Mouse (Mus musculus) intestine, embryonic 16.5 days (tissue): ENCODE measurements around the gene Pde10a. TPM values are rescaled to one million over a fixed set of nuclear protein-coding genes. Genes with fewer than 3 reads are reported as not detected.

Experiments used
- ATAC-seq: fragments of 200-750 bp; cut with Nextera tagmentation; 2 replicates; pipeline ENCODE4 v1.8.0; 2017; ENCODE audit warnings: moderate TSS enrichment, moderate library complexity
- H3K27ac ChIP-seq: fragments of 300-500 bp; sonication (generic); 2 replicates; pipeline ENCODE4 v1.5.1; 2014; ENCODE audit warnings: mild to moderate bottlenecking, low read length
- H3K27me3 ChIP-seq: fragments of 300-500 bp; sonication (generic); replicated peaks from 2 replicates; pipeline ENCODE4 v1.6.1; 2014; ENCODE audit warnings: low read length, control low read depth, mixed read lengths; ENCODE audit not compliant: control insufficient read depth, insufficient read depth
- H3K36me3 ChIP-seq: fragments of 300-500 bp; sonication (generic); 2 replicates; pipeline ENCODE4 v1.6.1; 2014; ENCODE audit warnings: low read length, control low read depth; ENCODE audit not compliant: control insufficient read depth, insufficient read depth
- H3K4me1 ChIP-seq: fragments of 300-500 bp; sonication (generic); 2 replicates; pipeline ENCODE4 v1.6.1; 2014; ENCODE audit warnings: low read length, control low read depth, mixed read lengths; ENCODE audit not compliant: control insufficient read depth, insufficient read depth
- H3K4me2 ChIP-seq: fragments of 300-500 bp; sonication (generic); 2 replicates; pipeline ENCODE4 v1.6.1; 2014; ENCODE audit warnings: low read depth, low read length, control low read depth
- H3K4me3 ChIP-seq: fragments of 300-500 bp; sonication (generic); 2 replicates; pipeline ENCODE4 v1.5.1; 2014; ENCODE audit warnings: mild to moderate bottlenecking, low read length
- H3K9ac ChIP-seq: fragments of 300-500 bp; sonication (generic); 2 replicates; pipeline ENCODE4 v1.6.1; 2014; ENCODE audit warnings: low read depth, low read length
- H3K9me3 ChIP-seq: fragments of 300-500 bp; sonication (generic); 2 replicates; pipeline ENCODE4 v1.6.1; 2016; ENCODE audit warnings: low read length, control low read depth; ENCODE audit not compliant: control insufficient read depth
- WGBS: fragments of 180-500 bp; shearing (Covaris S2); extraction: QIAGEN DNeasy Blood & Tissue Kit; methylation state at CpG from one replicate; pipeline ENCODE4 v1.1.7; 2014; 5-methylcytosine and 5-hydroxymethylcytosine counted together
- polyA plus RNA-seq: library from polyadenylated mRNA; unstranded; fragments of >200 nt; fragmentation: Nextera tagmentation; extraction: Ambion mirVana; gene quantifications from 2 replicates; pipeline ENCODE4 v1.2.1, GENCODE M21; 2015

Pde10a gene
- polyA plus RNA-seq, 1 experiment from 2014 or later, result 1.0 TPM

DNA sequence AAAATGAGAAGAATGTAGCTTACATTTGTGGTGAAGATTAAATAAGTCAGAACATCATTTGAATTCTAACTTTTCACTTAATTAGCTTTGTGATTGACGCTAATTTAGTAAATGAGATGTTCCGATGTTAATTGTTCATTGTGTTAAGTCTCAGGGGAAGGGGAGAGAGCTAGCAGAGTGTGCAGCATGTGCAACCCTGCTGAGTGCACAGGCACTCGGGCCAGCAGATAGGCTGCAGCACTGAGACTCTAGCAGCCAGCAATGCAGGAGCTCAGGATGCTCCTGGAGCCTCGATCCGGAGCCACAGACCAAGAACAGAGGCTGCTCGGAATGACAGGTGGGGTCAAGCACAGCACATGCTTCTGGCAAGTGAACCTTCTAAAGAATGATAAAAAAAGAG, 211.1 kb downstream of the Pde10a start:
- H3K27ac ChIP-seq, result no peak overlapping the region
- no peak for ATAC-seq
- WGBS, result 71% methylated on average over 6 of the region's 6 CpGs

DNA sequence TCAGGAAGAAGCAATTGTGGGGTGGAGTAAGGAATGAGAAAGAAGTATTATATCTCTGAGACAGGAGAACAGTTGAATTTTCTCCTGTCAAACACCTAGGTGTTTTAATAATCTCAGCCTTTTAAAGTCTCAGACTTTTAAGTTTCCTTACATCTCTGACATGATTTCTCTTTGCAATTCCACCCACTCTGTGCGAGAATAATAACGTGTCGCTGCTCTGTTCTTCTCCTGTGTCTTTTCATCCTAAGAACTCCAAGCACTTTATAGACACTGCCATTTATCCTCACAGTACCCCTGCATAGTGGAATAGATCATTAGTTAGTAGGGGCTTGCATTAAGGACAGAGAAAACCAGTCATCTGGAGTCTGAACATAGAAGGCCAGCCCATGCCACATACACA, 217.6 kb downstream of the Pde10a start:
- Histone ChIP-seq H3K4me3 (no peak overlapping the region), H3K4me2 (no peak overlapping the region), H3K4me1 (no peaks in the 10 kb centered on the region), H3K9ac (no peak overlapping the region), H3K36me3 (no peaks in the 10 kb centered on the region), H3K27me3 (0 out of 2 replicates have a peak, but pooled peaks cover 2% of the 10 kb centered on the region), H3K9me3 (no peaks in the 10 kb centered on the region), H3K27ac (no peak overlapping the region)
- ATAC-seq, result no peak
- 82% methylated on average over 3 of the region's 3 CpGs for WGBS

More for the DNA sequence above, 211.1 kb downstream of the Pde10a start:
- H3K36me3 ChIP-seq, result no peaks in the 10 kb centered on the region
- no peak overlapping the region for H3K4me2 ChIP-seq
- H3K4me3 ChIP-seq, result no peak overlapping the region
- H3K9ac ChIP-seq, result no peak overlapping the region
- no peaks in the 10 kb centered on the region for H3K4me1 ChIP-seq
- H3K9me3 ChIP-seq, result no peaks in the 10 kb centered on the region
- H3K27me3 ChIP-seq, result no peaks in the 10 kb centered on the region

DNA sequence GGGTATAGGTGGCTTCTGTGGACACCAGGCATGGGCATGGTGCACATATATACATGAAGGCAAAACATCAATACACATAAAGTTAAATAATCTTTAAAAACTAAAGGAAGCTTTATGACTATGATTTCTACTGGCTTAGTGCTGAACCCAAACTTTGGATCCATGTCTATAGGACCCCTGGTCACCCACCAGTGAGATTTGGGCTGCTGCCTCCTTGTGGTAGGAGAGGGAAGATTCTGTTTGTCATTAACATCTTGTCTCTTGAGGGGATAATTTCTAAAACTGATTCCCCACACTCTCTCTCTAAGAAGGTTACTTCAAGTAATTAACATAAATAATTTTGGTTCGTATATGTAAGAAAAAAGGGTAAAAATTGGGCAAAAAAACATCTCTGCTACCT, 220.2 kb downstream of the Pde10a start:
- WGBS, result 51% methylated on average over 1 of the region's 1 CpGs
- H3K4me3 ChIP-seq, result no peak overlapping the region
- H3K4me2 ChIP-seq, result no peak overlapping the region
- no peaks in the 10 kb centered on the region for H3K36me3 ChIP-seq
- H3K9ac ChIP-seq, result no peak overlapping the region
- H3K4me1 ChIP-seq, result no peaks in the 10 kb centered on the region
- H3K27ac ChIP-seq, result no peak overlapping the region
- 0 out of 2 replicates have a peak, but pooled peaks cover 2% of the 10 kb centered on the region for H3K27me3 ChIP-seq
- no peaks in the 10 kb centered on the region for H3K9me3 ChIP-seq
- no peak for ATAC-seq

DNA sequence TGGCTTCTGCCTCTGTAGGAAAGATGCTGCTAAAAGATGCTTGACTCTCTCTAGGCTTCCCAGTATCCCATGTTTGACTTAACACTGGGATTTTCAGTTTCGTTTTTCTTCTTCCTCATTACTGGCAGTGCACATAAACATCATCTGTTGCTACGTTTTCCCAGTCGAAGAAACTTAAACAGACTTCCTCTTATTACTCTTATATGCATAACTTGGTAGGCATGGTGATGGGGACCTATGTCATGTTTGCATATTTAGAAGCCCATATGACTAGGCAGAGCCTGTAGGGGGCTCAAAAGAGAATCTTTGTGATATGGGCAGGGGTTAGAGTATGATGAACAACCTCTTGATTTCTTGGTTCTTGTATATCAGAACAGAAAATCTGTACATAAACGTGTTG, 224.3 kb downstream of the Pde10a start:
- no peaks in the 10 kb centered on the region for H3K27me3 ChIP-seq
- 62% methylated on average over 4 of the region's 4 CpGs for WGBS
- no peak overlapping the region for H3K27ac ChIP-seq
- H3K9ac ChIP-seq, result no peak overlapping the region
- no peak overlapping the region for H3K4me2 ChIP-seq
- H3K36me3 ChIP-seq, result no peaks in the 10 kb centered on the region
- no peaks in the 10 kb centered on the region for H3K4me1 ChIP-seq
- no peaks in the 10 kb centered on the region for H3K9me3 ChIP-seq
- ATAC-seq, result no peak
- no peak overlapping the region for H3K4me3 ChIP-seq

DNA sequence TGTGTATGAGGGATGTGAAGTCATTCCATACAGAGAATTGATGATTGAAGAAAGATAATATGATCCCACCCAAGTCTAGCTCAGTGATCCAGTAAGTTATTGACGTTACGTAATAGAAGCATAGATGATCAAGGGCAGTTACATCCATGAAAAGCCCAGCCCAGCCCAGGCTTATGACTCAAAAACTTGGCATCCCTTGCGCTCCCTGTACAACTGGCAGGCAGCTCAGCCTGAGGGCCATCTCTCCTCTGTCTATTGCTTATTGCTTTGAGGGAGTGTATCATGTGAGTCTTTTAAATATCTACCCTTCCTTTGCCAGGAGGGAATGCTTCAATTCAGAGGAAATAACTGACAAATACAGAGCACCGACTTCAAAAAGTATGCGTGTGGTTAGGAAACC, 232.4 kb downstream of the Pde10a start:
- H3K9me3 ChIP-seq, result no peaks in the 10 kb centered on the region
- no peak overlapping the region for H3K27ac ChIP-seq
- ATAC-seq, result no peak
- no peak overlapping the region for H3K4me3 ChIP-seq
- no peak overlapping the region for H3K4me2 ChIP-seq
- no peaks in the 10 kb centered on the region for H3K4me1 ChIP-seq
- H3K27me3 ChIP-seq, result no peaks in the 10 kb centered on the region
- 87% methylated on average over 5 of the region's 5 CpGs for WGBS
- no peak overlapping the region for H3K9ac ChIP-seq
- H3K36me3 ChIP-seq, result no peaks in the 10 kb centered on the region

DNA sequence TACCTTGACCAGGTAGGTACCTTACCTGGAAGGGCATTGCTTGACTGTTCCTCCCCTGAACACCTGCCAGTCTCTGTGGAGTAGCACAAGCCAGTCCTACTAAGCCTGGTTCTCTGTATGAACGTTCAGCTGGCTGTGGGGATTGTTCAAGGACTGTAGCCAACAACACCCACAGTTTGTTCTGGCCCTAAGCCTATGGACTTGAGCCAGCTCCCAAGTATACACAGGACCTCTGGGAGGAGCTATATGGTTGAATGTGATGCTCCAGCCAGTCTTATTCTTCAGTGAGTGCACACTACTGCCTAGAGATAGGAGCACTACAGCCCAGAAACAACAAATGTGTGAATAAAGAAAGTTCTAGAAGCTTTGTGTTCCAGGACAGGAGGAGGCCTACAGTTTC, 238.1 kb downstream of the Pde10a start:
- no peak overlapping the region for H3K4me2 ChIP-seq
- H3K36me3 ChIP-seq, result no peaks in the 10 kb centered on the region
- no peak for ATAC-seq
- no peak overlapping the region for H3K27ac ChIP-seq
- 37% methylated on average over 1 of the region's 1 CpGs for WGBS
- no peak overlapping the region for H3K9ac ChIP-seq
- no peak overlapping the region for H3K4me3 ChIP-seq
- H3K4me1 ChIP-seq, result no peaks in the 10 kb centered on the region
- H3K9me3 ChIP-seq, result no peaks in the 10 kb centered on the region
- H3K27me3 ChIP-seq, result no peaks in the 10 kb centered on the region

DNA sequence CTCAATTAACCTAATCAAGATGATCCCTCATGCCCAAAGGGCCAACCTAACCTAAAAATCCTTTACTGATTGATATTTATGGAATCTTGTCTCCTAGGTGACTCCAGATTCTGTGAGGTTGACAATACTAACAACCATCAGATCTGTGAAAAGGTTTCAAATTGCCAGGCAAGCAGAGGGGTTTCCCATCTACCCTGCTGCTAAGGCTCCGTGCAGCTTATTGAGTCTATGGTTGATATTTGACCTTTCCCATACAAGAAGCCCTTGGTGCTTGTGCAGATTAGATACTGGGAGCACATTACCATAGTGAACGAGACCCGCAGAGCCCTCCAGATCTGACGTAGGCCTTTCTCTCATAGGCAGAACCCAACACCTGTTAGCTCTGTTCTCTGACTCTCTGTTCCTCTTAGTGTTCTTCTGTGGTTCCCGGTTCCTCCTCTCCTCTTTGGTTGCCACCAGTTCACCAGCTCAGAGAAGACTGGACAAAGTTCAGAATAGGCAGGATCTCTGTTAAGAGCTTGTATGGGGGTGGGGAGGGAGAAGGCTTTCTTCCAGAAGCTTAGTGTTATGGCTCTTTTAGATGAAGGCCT, 240.9 kb downstream of the Pde10a start:
- Histone ChIP-seq H3K9me3 (no peaks in the 10 kb centered on the region), H3K36me3 (no peaks in the 10 kb centered on the region), H3K4me3 (no peak overlapping the region), H3K27ac (no peak overlapping the region), H3K4me1 (no peaks in the 10 kb centered on the region), H3K27me3 (no peaks in the 10 kb centered on the region), H3K9ac (no peak overlapping the region), H3K4me2 (no peak overlapping the region)
- ATAC-seq, result no peak
- 80% methylated on average over 5 of the region's 5 CpGs for WGBS

DNA sequence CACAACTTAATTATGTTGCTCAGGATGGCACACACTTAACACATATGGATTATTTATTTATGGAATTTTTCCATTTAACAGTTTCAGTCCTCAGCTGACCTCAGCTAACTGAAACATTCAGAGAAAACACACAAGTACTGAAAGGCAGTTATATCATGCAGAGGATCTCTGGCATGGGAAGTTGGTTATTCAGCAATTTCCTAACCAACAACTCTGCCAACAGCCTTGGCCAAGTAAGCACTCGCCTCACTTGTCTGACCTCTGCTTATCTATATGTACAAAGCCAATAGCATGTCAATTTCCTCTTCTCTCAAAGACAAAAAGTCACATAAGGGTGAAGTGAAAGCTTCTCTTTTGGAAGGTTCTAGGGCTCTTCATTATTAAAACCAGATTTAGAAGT, 244.0 kb downstream of the Pde10a start:
- no peak for ATAC-seq
- Histone ChIP-seq H3K27me3 (no peaks in the 10 kb centered on the region), H3K9me3 (no peaks in the 10 kb centered on the region), H3K4me3 (no peak overlapping the region), H3K4me1 (no peaks in the 10 kb centered on the region), H3K9ac (no peak overlapping the region), H3K36me3 (no peaks in the 10 kb centered on the region), H3K4me2 (no peak overlapping the region), H3K27ac (no peak overlapping the region)
- 81% methylated on average over 1 of the region's 1 CpGs for WGBS

DNA sequence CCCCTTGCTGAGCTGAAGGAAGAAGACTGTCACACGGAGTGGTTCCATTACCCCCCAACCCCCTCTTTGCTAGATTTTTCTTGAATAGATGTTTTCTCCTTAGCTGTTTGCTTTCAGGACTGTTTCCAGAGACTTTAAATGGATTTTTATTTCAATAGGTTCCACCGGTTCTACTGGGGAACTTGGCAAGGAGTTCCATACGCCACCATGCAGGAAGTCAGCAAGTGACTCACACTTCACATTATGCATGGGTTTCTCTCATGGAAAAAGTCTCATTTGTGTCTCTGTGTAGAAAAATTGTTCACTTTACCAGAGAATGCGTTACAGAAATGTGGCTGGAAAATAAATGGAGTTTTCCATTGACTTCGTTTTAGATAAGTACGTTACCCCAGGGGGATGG, 248.2 kb downstream of the Pde10a start:
- 76% methylated on average over 6 of the region's 6 CpGs for WGBS
- Histone ChIP-seq H3K4me1 (no peaks in the 10 kb centered on the region), H3K4me3 (no peak overlapping the region), H3K9ac (no peak overlapping the region), H3K4me2 (no peak overlapping the region), H3K36me3 (no peaks in the 10 kb centered on the region), H3K9me3 (no peaks in the 10 kb centered on the region), H3K27ac (no peak overlapping the region), H3K27me3 (no peaks in the 10 kb centered on the region)
- ATAC-seq, result no peak

DNA sequence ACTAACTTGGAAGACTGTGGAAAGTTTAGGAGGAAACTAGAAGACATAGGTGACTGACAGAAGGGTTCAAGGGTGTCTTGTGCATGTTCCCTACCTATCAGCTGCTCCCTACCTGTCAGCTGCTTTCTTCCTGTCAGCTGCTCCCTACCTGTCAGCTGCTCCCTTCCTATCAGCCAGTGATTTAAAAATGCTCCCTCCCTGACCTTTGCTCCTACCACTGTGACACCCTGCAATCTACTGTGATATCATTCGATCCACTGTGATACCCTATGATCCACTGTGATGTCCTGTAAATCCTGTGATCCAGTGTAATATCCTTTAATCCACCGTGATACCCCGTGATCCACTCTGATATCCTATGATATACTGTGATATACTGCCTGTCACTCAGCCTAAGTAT, 249.1 kb downstream of the Pde10a start:
- ATAC-seq, result no peak
- Histone ChIP-seq H3K4me1 (no peaks in the 10 kb centered on the region), H3K9ac (no peak overlapping the region), H3K27me3 (no peaks in the 10 kb centered on the region), H3K4me2 (no peak overlapping the region), H3K36me3 (no peaks in the 10 kb centered on the region), H3K27ac (no peak overlapping the region), H3K4me3 (no peak overlapping the region), H3K9me3 (no peaks in the 10 kb centered on the region)
- 80% methylated on average over 3 of the region's 3 CpGs for WGBS
